Mouse (Mus musculus): ENCODE measurements around the gene Qpct. TPM values are rescaled to one million over a fixed set of nuclear protein-coding genes. Genes with fewer than 3 reads are reported as not detected.

The Qpct gene
- total RNA-seq, 2 experiments from 2014 or later = 9.1 to 11.5 TPM

GRCm38 (mm10) chr17:79135826-79136225, 84.1 kb downstream of the Qpct start:
- intact Hi-C loops (cut with DNase I) = no loop called here
- Histone ChIP-seq H3K27ac (no peak overlapping the region), H3K4me3 (no peak overlapping the region)
- TF ChIP-seq CTCF (IDR thresholded peaks at IDR 0.05) = no peak
- DNase-seq (ENCODE audit: extremely low spot score in 1 of 2, low spot score in 2 of 2) = no peak

- intact Hi-C loops (cut with DNase I) = no loop called here
- no peak overlapping the region for H3K4me3 ChIP-seq
- no peak for TF ChIP-seq CTCF (IDR thresholded peaks at IDR 0.05)
- DNase-seq (ENCODE audit: extremely low spot score in 1 of 2, low spot score in 2 of 2) = no peak
- H3K27ac ChIP-seq = no peak overlapping the region
Observed at GRCm38 (mm10) chr17:79136401-79136800, 84.7 kb downstream of the Qpct start.

Other genes with a start within 250 kb of the Qpct start
- 10 to 100 TPM; 56.7 to 59.8 TPM for gene Heatr5b, start 216.5 kb upstream of the Qpct start, total RNA-seq (2021)
- gene Gpatch11, start 216.3 kb upstream of the Qpct start, total RNA-seq (2021) = 10 to 100 TPM; 38.6 to 42.8 TPM
- 1 to 10 TPM; 4.6 to 5.5 TPM for gene Eif2ak2, start 169.3 kb upstream of the Qpct start, total RNA-seq (2021)
- under 1 TPM in 1 of 2 experiments, not detected in 1; 0.79 TPM for gene Sult6b1, start 144.9 kb upstream of the Qpct start, total RNA-seq (2021)
- 10 to 100 TPM; 25.3 to 28.9 TPM for gene Cebpzos, start 135.4 kb upstream of the Qpct start, total RNA-seq (2021)
- gene Cebpz, start 114.8 kb upstream of the Qpct start, total RNA-seq (2021) = 10 to 100 TPM; 32.9 to 34.0 TPM
- gene Ndufaf7, start 114.8 kb upstream of the Qpct start, total RNA-seq (2021) = 10 to 100 TPM; 56.2 to 60.6 TPM
- 10 to 100 TPM in 1 of 2 experiments, 1 to 10 TPM in 1; 9.3 to 10.9 TPM for gene Prkd3, start 31.1 kb upstream of the Qpct start, total RNA-seq (2021)

Measured in left cerebral cortex, adult 2 months (tissue).